Mouse (Mus musculus) macrophage (primary cell): ENCODE data around the gene Calcrl. TPM values are rescaled to one million over a fixed set of nuclear protein-coding genes. Genes with fewer than 3 reads are reported as not detected.

ENCODE experiments used
- H3K27ac ChIP-seq: fragments of 350-480 bp; formaldehyde crosslinking; 2 replicates; pipeline ENCODE4 v1.9.0; 2021
- H3K36me3 ChIP-seq: fragments of 350-480 bp; formaldehyde crosslinking; 2 replicates; pipeline ENCODE4 v1.9.0; 2021; ENCODE audit errors: inconsistent target
- H3K4me3 ChIP-seq: fragments of 350-480 bp; formaldehyde crosslinking; 2 replicates; pipeline ENCODE4 v1.9.0; 2021; ENCODE audit errors: inconsistent target
- H3K79me2 ChIP-seq: fragments of 350-480 bp; formaldehyde crosslinking; 2 replicates; pipeline ENCODE4 v1.9.0; 2021; ENCODE audit errors: inconsistent target
- WGBS: methylation state at CpG from one replicate; pipeline ENCODE4 v1.1.7; 2026; ENCODE audit warnings: inconsistent platforms; ENCODE audit not compliant: missing documents; 5-methylcytosine and 5-hydroxymethylcytosine counted together
- polyA plus RNA-seq: library from polyadenylated mRNA; stranded (reverse); fragments of 250-400 nt; gene quantifications from 3 replicates; pipeline ENCODE4 v1.2.4, GENCODE M21; 2018; ENCODE audit warnings: inconsistent platforms

Gene Calcrl
- polyA plus RNA-seq, 1 experiment from 2014 or later = 16.1 TPM

- Histone ChIP-seq H3K36me3 (no peaks in the 10 kb centered on the region), H3K79me2 (no peaks in the 10 kb centered on the region), H3K4me3 (no peak overlapping the region), H3K27ac (no peak overlapping the region)
- 93% methylated on average over 4 of the region's 4 CpGs for WGBS
Observed at GRCm38 (mm10) chr2:84316185-84316805, 108.9 kb downstream of the Calcrl start.

DNA sequence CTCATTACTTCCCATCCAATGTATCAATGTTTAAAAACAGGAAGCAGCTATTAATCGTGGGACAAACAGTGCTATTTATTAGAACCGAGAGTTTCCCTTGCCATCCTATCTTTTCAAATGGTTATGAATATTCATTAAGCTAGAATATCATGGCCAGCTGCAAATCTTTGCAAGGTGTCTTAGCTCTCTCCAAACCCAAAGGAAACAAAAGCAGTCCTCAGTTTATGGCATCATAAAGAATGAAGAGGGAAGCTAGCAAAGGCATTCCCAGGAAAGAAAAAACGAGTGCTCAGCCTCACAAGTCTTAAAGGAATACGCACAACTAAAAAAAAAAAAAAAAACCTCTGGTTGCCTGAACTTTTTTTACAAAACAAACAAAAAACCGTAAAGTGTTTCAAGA lies 128.7 kb downstream of the Calcrl start:
- H3K4me3 ChIP-seq = no peak overlapping the region
- 62% methylated on average over 5 of the region's 5 CpGs for WGBS
- no peaks in the 10 kb centered on the region for H3K36me3 ChIP-seq
- H3K79me2 ChIP-seq = no peaks in the 10 kb centered on the region
- H3K27ac ChIP-seq = no peak overlapping the region

GRCm38 (mm10) chr2:84295068-84295467 lies 130.1 kb downstream of the Calcrl start:
- Histone ChIP-seq H3K79me2 (no peaks in the 10 kb centered on the region), H3K36me3 (no peaks in the 10 kb centered on the region), H3K4me3 (no peak overlapping the region), H3K27ac (no peak overlapping the region)
- WGBS = 73% methylated on average over 2 of the region's 2 CpGs

GRCm38 (mm10) chr2:84294611-84295010 lies 130.6 kb downstream of the Calcrl start:
- Histone ChIP-seq H3K27ac (no peak overlapping the region), H3K4me3 (no peak overlapping the region), H3K36me3 (no peaks in the 10 kb centered on the region), H3K79me2 (no peaks in the 10 kb centered on the region)
- WGBS = 86% methylated on average over 2 of the region's 2 CpGs

DNA sequence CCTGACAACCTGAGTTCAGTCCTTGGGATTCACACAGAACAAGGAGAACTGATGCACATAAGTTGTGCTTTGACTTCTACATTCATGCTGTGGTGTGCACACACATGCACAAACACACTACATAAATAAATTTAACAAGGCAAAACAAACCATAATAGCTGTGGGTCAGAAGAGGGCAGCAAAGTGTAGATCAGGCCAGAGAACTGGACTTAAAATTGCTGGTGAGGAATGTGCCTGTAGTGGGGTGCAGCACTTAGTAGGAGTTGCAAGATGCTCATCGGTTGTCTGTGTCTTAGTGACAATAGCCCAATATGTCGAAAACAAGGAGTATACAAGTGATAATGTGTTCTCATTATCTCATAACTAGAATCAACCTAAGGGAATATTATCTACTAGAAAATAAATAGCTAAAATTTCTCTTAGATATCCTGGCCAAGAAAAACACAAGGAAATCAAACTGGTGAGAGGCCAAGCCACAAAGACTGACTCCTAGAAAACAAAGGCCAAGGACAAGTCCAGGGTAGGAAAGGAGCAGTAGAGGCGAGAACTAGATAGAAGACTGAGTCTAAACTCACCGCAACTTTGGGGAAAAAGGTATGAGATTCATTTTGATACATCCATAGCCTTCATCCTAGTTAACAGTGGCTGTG lies 132.7 kb downstream of the Calcrl start:
- Histone ChIP-seq H3K36me3 (no peaks in the 10 kb centered on the region), H3K4me3 (no peak overlapping the region), H3K79me2 (no peaks in the 10 kb centered on the region), H3K27ac (no peak overlapping the region)
- 91% methylated on average over 4 of the region's 4 CpGs for WGBS

GRCm38 (mm10) chr2:84288940-84289557 lies 136.2 kb downstream of the Calcrl start:
- H3K4me3 ChIP-seq = no peak overlapping the region
- WGBS = 87% methylated on average over 7 of the region's 7 CpGs
- no peaks in the 10 kb centered on the region for H3K36me3 ChIP-seq
- no peak overlapping the region for H3K27ac ChIP-seq
- no peaks in the 10 kb centered on the region for H3K79me2 ChIP-seq

Other genes with a start within 250 kb of the Calcrl start
- 22.0 to 44.0 TPM (median 22.4 TPM) in 3 replicates for gene Tfpi, start 51.4 kb upstream of the Calcrl start, polyA plus RNA-seq
- gene Ctnnd1, start 225.4 kb upstream of the Calcrl start, polyA plus RNA-seq = 65.8 to 90.5 TPM (median 79.6 TPM) in 3 replicates
- gene Btbd18, start 233.7 kb upstream of the Calcrl start, polyA plus RNA-seq = not detected in 3 replicates
- 14.1 to 49.5 TPM (median 34.3 TPM) in 3 replicates for gene Selenoh, start 245.4 kb upstream of the Calcrl start, polyA plus RNA-seq